Mouse (Mus musculus) thymus, adult 2 months (tissue): ENCODE results near the gene Lhfp.

Experiments used
- CTCF ChIP-seq: fragments of 200-500 bp; IDR thresholded peaks from 2 replicates; pipeline ENCODE4 v1.5.1; 2012; ENCODE audit warnings: mild to moderate bottlenecking, control low read depth, low read length, moderate library complexity, borderline replicate concordance; ENCODE audit not compliant: control insufficient read depth, poor library complexity, insufficient read depth; ENCODE audit errors: extremely low read depth
- POLR2A ChIP-seq: fragments of 200-500 bp; IDR thresholded peaks from 2 replicates; pipeline ENCODE4 v1.6.1; 2012; ENCODE audit warnings: mild to moderate bottlenecking, low read length, control low read depth, moderate library complexity; ENCODE audit not compliant: control insufficient read depth, poor library complexity, insufficient read depth; ENCODE audit errors: extremely low read depth

- TF ChIP-seq CTCF (no peak), POLR2A (no peak)
Observed at GRCm38 (mm10) chr3:53042240-53042567, 876 bp downstream of the Lhfp start.
